Mouse (Mus musculus) heart, embryonic 15.5 days (tissue): ENCODE data around the gene Tagln2. TPM values are rescaled to one million over a fixed set of nuclear protein-coding genes. Genes with fewer than 3 reads are reported as not detected.

Experiments used
- ATAC-seq: fragments of 200-750 bp; cut with Nextera tagmentation; replicated peaks from 2 replicates; pipeline ENCODE4 v1.8.0; 2017; ENCODE audit warnings: low read depth, moderate TSS enrichment; ENCODE audit not compliant: insufficient number of reproducible peaks, insufficient read depth, low FRiP score
- H3K27ac ChIP-seq: fragments of 300-500 bp; sonication (generic); 2 replicates; pipeline ENCODE4 v1.5.1; 2015; ENCODE audit warnings: mild to moderate bottlenecking, inconsistent platforms
- H3K27me3 ChIP-seq: fragments of 300-500 bp; sonication (generic); 2 replicates; pipeline ENCODE4 v1.6.1; 2015; ENCODE audit warnings: inconsistent platforms
- H3K36me3 ChIP-seq: fragments of 300-500 bp; sonication (generic); 2 replicates; pipeline ENCODE4 v1.6.1; 2015; ENCODE audit warnings: mild to moderate bottlenecking, inconsistent platforms
- H3K4me1 ChIP-seq: fragments of 300-500 bp; sonication (generic); replicated peaks from 2 replicates; pipeline ENCODE4 v1.6.1; 2015; ENCODE audit warnings: inconsistent platforms
- H3K4me2 ChIP-seq: fragments of 300-500 bp; sonication (generic); 2 replicates; pipeline ENCODE4 v1.6.1; 2015; ENCODE audit warnings: inconsistent platforms, mild to moderate bottlenecking, moderate library complexity
- H3K4me3 ChIP-seq: fragments of 300-500 bp; sonication (generic); 2 replicates; pipeline ENCODE4 v1.5.1; 2015; ENCODE audit warnings: mild to moderate bottlenecking, inconsistent platforms
- H3K9ac ChIP-seq: fragments of 300-500 bp; sonication (generic); 2 replicates; pipeline ENCODE4 v1.6.1; 2015; ENCODE audit warnings: mild to moderate bottlenecking, inconsistent platforms
- H3K9me3 ChIP-seq: fragments of 300-500 bp; sonication (generic); replicated peaks from 2 replicates; pipeline ENCODE4 v1.6.1; 2016; ENCODE audit warnings: inconsistent platforms
- WGBS: fragments of 180-500 bp; shearing (Covaris S2); methylation state at CpG from one replicate; pipeline ENCODE4 v1.1.7; 2015; ENCODE audit warnings: mixed read lengths; 5-methylcytosine and 5-hydroxymethylcytosine counted together
- polyA plus RNA-seq: library from polyadenylated mRNA; unstranded; fragments of >200 nt; fragmentation: Nextera tagmentation; extraction: Ambion mirVana; gene quantifications from 2 replicates; pipeline ENCODE4 v1.2.1, GENCODE M21; 2015

The Tagln2 gene
- polyA plus RNA-seq, 1 experiment from 2014 or later = 276 TPM

DNA sequence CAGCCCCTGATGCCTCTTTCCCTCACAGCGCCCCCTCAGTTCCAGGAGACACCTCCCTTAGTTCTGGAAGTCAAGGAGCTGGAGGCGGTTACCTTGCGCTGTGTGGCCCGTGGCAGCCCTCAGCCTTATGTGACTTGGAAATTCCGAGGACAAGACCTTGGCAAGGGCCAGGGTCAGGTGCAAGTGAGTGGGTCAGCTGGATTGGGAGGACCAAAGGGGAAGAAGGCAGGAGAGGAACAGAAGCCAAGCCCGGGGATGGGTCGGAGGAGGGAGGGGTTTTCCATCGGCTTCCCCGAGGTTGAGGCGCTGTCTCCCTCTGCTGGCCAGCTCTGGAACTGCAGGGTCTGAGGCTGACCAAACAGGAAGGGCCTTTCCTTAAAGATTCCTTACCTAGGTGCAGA lies 9.6 kb upstream of the Tagln2 start:
- Histone ChIP-seq H3K4me1 (peaks cover 5% of the 10 kb centered on the region), H3K9ac (peak overlapping the region; percentile 54; the same call in 1 of the 2 replicates), H3K4me2 (peak overlapping the region; percentile 76), H3K36me3 (no peaks in the 10 kb centered on the region), H3K27ac (no peak overlapping the region), H3K4me3 (peak overlapping the region; percentile 45), H3K9me3 (no peaks in the 10 kb centered on the region), H3K27me3 (0 out of 2 replicates have a peak, but pooled peaks cover 7% of the 10 kb centered on the region)
- 10% methylated on average over 10 of the region's 10 CpGs for WGBS
- ATAC-seq = no peak; the same call in 1 of the 2 replicates

GRCm38 (mm10) chr1:172492047-172492446 lies 7.8 kb upstream of the Tagln2 start:
- 76% methylated on average over 8 of the region's 8 CpGs for WGBS

GRCm38 (mm10) chr1:172493516-172493915 lies 6.3 kb upstream of the Tagln2 start:
- H3K9me3 ChIP-seq = no peaks in the 10 kb centered on the region
- no peak overlapping the region for H3K4me3 ChIP-seq
- WGBS = 63% methylated on average over 6 of the region's 6 CpGs
- H3K27ac ChIP-seq = no peak overlapping the region
- 0 out of 2 replicates have a peak, but pooled peaks cover 4% of the 10 kb centered on the region for H3K27me3 ChIP-seq
- ATAC-seq = no peak
- no peak overlapping the region for H3K4me2 ChIP-seq
- no peak overlapping the region for H3K9ac ChIP-seq
- no peaks in the 10 kb centered on the region for H3K36me3 ChIP-seq
- H3K4me1 ChIP-seq = peaks cover 5% of the 10 kb centered on the region

More at GRCm38 (mm10) chr1:172492047-172492446, 7.8 kb upstream of the Tagln2 start:
- 0 out of 2 replicates have a peak, but pooled peaks cover 4% of the 10 kb centered on the region for H3K27me3 ChIP-seq
- H3K36me3 ChIP-seq = no peaks in the 10 kb centered on the region
- H3K9me3 ChIP-seq = no peaks in the 10 kb centered on the region
- H3K4me3 ChIP-seq = no peak overlapping the region
- H3K27ac ChIP-seq = no peak overlapping the region
- peaks cover 5% of the 10 kb centered on the region for H3K4me1 ChIP-seq
- no peak overlapping the region for H3K9ac ChIP-seq
- no peak overlapping the region for H3K4me2 ChIP-seq
- ATAC-seq = no peak

- H3K27me3 ChIP-seq = 0 out of 2 replicates have a peak, but pooled peaks cover 4% of the 10 kb centered on the region
- peaks cover 10% of the 10 kb centered on the region for H3K4me1 ChIP-seq
- no peaks in the 10 kb centered on the region for H3K9me3 ChIP-seq
- no peaks in the 10 kb centered on the region for H3K36me3 ChIP-seq
- WGBS = 77% methylated on average over 17 of the region's 17 CpGs
- no peak for ATAC-seq
- no peak overlapping the region for H3K9ac ChIP-seq
- H3K27ac ChIP-seq = no peak overlapping the region
- no peak overlapping the region for H3K4me3 ChIP-seq
- H3K4me2 ChIP-seq = no peak overlapping the region
These were observed 3.8 kb upstream of the Tagln2 start for GRCm38 (mm10) chr1:172496030-172496429.

GRCm38 (mm10) chr1:172497428-172497827 lies 2.4 kb upstream of the Tagln2 start:
- no peaks in the 10 kb centered on the region for H3K9me3 ChIP-seq
- no peak overlapping the region for H3K9ac ChIP-seq
- no peak overlapping the region for H3K27ac ChIP-seq
- WGBS = 70% methylated on average over 10 of the region's 10 CpGs
- H3K36me3 ChIP-seq = no peaks in the 10 kb centered on the region
- no peak overlapping the region for H3K4me2 ChIP-seq
- H3K27me3 ChIP-seq = 0 out of 2 replicates have a peak, but pooled peaks cover 4% of the 10 kb centered on the region
- peaks cover 19% of the 10 kb centered on the region for H3K4me1 ChIP-seq
- H3K4me3 ChIP-seq = no peak overlapping the region
- no peak for ATAC-seq

- Histone ChIP-seq H3K4me1 (peaks cover 47% of the 10 kb centered on the region), H3K27me3 (0 out of 2 replicates have a peak, but pooled peaks cover 4% of the 10 kb centered on the region), H3K4me2 (peak overlapping the region; percentile 72), H3K27ac (peak overlapping the region; percentile 88), H3K9me3 (no peaks in the 10 kb centered on the region), H3K9ac (peak overlapping the region; percentile 77), H3K36me3 (peaks cover 10% of the 10 kb centered on the region), H3K4me3 (peak overlapping the region; percentile 83)
- ATAC-seq = peak; percentile 53
- under 1% methylated on average over 56 of the region's 56 CpGs for WGBS
These were observed 864 bp downstream of the Tagln2 start for GRCm38 (mm10) chr1:172500451-172501370.

GRCm38 (mm10) chr1:172501371-172502144 lies 1.7 kb downstream of the Tagln2 start:
- peaks cover 52% of the 10 kb centered on the region for H3K4me1 ChIP-seq
- H3K36me3 ChIP-seq = peaks cover 18% of the 10 kb centered on the region
- H3K9ac ChIP-seq = peak overlapping the region; percentile 77
- peak overlapping the region; percentile 72 for H3K4me2 ChIP-seq
- ATAC-seq = peak; percentile 12; the same call in 1 of the 2 replicates
- no peaks in the 10 kb centered on the region for H3K9me3 ChIP-seq
- peak overlapping the region; percentile 83 for H3K4me3 ChIP-seq
- no peaks in the 10 kb centered on the region for H3K27me3 ChIP-seq
- H3K27ac ChIP-seq = peak overlapping the region; percentile 88
- 26% methylated on average over 13 of the region's 13 CpGs for WGBS

DNA sequence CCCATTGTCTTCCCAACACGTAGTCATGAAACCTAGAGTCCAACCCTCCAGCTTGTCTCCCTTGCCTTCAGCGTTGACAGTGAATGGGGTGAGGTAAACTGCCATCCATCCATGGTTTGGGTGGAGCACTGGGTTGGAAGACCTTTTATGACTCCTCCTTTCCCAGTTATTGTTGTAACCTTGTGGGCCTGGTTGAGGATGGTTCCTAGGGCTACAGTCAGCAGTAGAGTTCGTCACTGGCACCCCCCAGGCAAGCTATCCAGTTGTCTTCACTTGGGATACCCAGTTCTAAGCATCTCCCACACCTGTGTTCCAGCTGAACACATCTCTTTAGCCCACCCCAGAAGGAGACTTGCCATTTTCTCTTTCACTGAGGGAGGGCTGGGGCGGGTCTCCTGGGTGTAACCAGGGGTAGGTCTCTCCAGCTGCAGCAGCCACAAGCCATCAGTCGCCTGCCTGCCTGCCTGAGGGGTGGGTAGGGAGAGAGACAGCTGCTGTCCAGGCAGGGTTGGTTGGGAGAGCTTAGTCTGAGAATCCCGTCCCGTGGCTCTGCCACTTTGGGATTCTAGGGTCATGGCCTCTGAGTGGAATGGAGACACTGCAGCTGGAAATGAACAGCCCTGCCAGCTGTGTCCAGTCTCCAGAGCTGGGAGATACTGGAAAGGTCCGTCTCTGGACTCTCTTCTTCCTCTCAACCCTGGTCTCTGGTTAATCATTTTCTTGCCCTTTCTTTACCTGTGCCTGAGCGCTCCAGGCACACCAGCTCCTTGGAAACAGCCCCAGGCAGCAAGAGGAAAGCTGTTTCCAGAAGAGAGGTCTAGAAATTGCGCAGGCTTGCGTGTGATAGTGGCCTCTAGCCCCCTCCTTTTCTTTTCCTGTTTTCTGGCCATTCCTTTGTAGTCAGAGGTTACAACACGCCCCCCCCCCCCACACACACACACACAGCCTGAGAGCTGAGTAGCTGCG lies 2.6 kb downstream of the Tagln2 start:
- Histone ChIP-seq H3K27me3 (no peaks in the 10 kb centered on the region), H3K4me2 (peak overlapping the region; percentile 72), H3K9me3 (no peaks in the 10 kb centered on the region), H3K36me3 (peaks cover 26% of the 10 kb centered on the region), H3K9ac (peak overlapping the region; percentile 77), H3K27ac (peak overlapping the region; percentile 88), H3K4me3 (peak overlapping the region; percentile 83), H3K4me1 (peaks cover 61% of the 10 kb centered on the region)
- WGBS = 40% methylated on average over 12 of the region's 13 CpGs
- ATAC-seq = no peak

DNA sequence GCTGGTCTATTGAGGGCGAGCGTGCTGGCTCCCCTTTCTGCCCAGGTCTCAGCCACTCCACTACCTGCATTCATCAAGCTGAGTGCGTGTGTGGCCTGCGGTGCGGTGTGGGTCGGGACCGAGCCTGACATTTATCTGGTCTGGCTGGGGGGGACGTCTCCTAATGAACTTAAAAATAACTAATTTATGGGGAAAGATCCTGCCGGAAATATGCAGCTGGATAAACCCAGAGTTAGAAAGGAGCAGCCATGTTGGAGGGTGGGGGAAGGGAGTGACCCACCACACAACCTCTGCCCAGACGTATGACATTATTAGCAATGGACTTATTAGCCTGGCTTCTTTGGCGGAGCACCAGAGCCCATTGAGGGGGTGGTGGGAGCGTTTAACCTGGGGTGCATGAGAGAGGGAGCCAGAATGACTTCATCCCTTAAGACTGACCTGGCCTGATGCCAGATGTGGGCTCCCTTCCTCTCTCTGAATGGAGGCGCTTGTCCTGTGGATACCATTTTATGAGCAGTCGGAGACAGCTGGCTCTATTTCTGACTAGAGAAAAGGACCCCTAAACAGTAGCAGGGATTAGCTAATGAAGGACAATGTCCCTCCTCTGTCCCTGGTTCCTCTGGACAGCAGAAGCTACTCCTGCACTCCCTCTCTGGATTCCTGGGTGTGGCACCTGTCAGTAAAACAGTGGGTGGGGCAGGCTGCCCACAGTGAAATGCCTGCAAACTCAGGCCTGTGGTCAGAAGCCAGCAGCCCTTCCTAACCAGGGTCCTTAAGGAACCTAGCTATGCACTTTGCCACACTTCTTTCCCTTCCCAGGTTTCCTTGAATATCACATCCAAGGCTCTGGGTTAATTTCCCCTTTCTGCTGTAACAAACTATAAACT lies 3.5 kb downstream of the Tagln2 start:
- Histone ChIP-seq H3K27ac (peak overlapping the region; percentile 88), H3K4me2 (peak overlapping the region; percentile 72), H3K27me3 (no peaks in the 10 kb centered on the region), H3K4me1 (peaks cover 69% of the 10 kb centered on the region), H3K4me3 (peak overlapping the region; percentile 83), H3K9ac (peak overlapping the region; percentile 77), H3K9me3 (no peaks in the 10 kb centered on the region), H3K36me3 (peaks cover 33% of the 10 kb centered on the region)
- ATAC-seq = no peak
- WGBS = 25% methylated on average over 14 of the region's 14 CpGs

- Histone ChIP-seq H3K9ac (no peak overlapping the region), H3K4me1 (peaks cover 71% of the 10 kb centered on the region), H3K27ac (peak overlapping the region; percentile 55), H3K9me3 (no peaks in the 10 kb centered on the region), H3K36me3 (peaks cover 36% of the 10 kb centered on the region), H3K27me3 (no peaks in the 10 kb centered on the region), H3K4me2 (peak overlapping the region; percentile 72), H3K4me3 (peak overlapping the region; percentile 24)
- no peak for ATAC-seq
- WGBS = 68% methylated on average over 8 of the region's 8 CpGs
These were observed 4.9 kb downstream of the Tagln2 start for GRCm38 (mm10) chr1:172504756-172505155.
